Mouse (Mus musculus): ENCODE results near the gene 9430038I01Rik.

The 9430038I01Rik gene

GRCm38 (mm10) chr7:137370175-137370574, 40.4 kb downstream of the 9430038I01Rik start:
- no peak for ATAC-seq (ENCODE audit: insufficient number of reproducible peaks, low FRiP score, low TSS enrichment)

- ATAC-seq (ENCODE audit: insufficient number of reproducible peaks, low FRiP score, low TSS enrichment), result no peak
Measured at GRCm38 (mm10) chr7:137366736-137367135, 43.8 kb downstream of the 9430038I01Rik start.

GRCm38 (mm10) chr7:137365056-137365455, 45.5 kb downstream of the 9430038I01Rik start:
- no peak for ATAC-seq (ENCODE audit: insufficient number of reproducible peaks, low FRiP score, low TSS enrichment)

- ATAC-seq (ENCODE audit: insufficient number of reproducible peaks, low FRiP score, low TSS enrichment), result no peak
Measured at GRCm38 (mm10) chr7:137364571-137364970, 46.0 kb downstream of the 9430038I01Rik start.

GRCm38 (mm10) chr7:137346860-137347259, 63.7 kb downstream of the 9430038I01Rik start:
- no peak for ATAC-seq (ENCODE audit: insufficient number of reproducible peaks, low FRiP score, low TSS enrichment)

- no peak for ATAC-seq (ENCODE audit: insufficient number of reproducible peaks, low FRiP score, low TSS enrichment)
Measured at GRCm38 (mm10) chr7:137346068-137346467, 64.5 kb downstream of the 9430038I01Rik start.

- ATAC-seq (ENCODE audit: insufficient number of reproducible peaks, low FRiP score, low TSS enrichment), result no peak
Measured at GRCm38 (mm10) chr7:137333951-137334350, 76.6 kb downstream of the 9430038I01Rik start.
